Mouse (Mus musculus) frontal cortex, postnatal 36 days (tissue): ENCODE results near the gene Abcb10.

Experiments
- DNase-seq, 2 experiments: peaks; one replicate each; pipeline ENCODE4 v3.0.0; 2022; ENCODE audit warnings: low spot score in 2 of 2

Gene Abcb10

GRCm38 (mm10) chr8:123902653-123903052 lies 80.3 kb downstream of the Abcb10 start:
- no peak for DNase-seq
